Mouse (Mus musculus) hindlimb bud, embryonic 11.5 days (tissue): ENCODE measurements around the gene Stpg1.

Source experiments
- DNase-seq: peaks from one replicate; pipeline ENCODE4 v3.0.0-alpha.2; 2012; ENCODE audit warnings: low read depth, low spot score; ENCODE audit errors: extremely low spot score

The Stpg1 gene

DNA sequence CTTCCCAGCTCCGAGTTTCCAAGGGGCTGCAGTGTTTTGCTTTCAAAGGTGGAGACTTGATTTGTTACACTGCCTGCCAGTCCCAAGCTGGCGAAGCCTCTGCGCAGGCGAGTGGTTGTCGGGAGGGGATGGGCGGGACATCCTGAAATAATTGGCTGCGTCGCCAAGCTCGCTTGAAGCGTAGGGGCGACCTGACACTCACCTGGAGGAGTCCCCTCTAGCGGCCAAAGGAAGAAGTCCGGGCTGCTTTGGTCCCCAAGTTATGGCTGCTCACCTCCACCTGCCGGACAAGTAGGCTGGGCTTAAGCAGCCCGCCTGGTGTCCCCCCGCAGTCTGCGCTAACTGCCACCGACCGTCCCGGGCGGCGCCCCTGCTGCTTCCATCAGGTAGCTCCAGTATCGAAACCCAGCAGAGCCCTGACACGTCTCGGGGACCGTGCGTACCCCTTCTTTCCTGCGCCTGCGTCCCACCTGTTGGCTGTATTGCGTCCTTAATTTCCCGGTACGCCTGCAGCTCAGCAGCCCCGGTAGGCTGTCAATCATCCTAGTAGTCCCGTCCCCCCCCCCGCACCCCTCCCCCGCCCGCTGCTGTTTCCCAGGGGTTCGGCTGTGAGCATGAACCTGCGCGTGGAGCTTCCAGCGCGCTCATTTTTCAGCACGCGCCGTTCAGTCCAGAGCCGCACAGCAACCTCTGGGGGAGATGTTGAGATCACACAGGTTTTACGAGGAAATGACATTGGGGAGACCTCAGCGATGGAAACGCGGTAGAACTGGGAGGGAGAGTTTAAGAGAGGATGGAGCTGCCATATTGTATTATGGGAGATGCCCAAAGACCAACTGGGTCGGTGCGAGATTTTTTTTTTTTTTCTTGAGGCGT is at the start of gene Stpg1, which contains the start of gene Nipal3:
Stpg1 (plus strand) TSS at position 270 of the 876 bp plus-strand sequence.
Nipal3 (minus strand) TSS at position 518 of the 876 bp plus-strand sequence.
- peak; percentile 71 for DNase-seq

DNA sequence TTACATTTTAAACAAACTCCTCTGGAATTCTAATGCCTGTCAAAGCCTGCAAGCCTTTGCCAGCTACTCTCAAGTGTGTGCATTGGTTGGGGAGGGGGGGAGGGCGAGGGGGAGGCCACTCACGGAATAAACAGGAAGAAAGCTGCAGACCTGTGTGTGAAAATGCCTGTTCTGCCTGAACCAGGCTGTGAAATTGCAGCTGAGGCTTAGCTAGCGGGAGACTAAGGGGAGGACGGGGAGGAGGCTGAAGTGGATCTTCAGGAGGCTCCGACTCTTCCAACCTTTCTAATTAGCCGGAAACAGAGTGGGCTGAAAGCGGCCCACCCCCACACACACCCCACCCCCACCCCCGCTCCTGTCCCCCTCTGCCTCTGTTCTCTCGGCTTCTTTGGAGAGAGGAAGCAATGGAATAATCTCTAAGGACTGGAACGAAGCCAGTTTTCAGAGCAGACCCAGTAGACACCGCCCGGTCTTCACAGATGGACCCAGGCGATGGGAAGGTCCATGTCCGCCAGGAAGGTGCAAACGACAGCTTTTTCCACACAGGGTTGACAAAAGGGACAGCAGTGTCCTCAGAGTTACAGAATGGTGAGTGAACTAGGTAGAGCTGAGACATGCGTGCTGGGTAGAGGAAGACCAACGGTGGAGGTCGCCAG is 43.1 kb upstream of the Stpg1 start:
- no peak for DNase-seq

DNA sequence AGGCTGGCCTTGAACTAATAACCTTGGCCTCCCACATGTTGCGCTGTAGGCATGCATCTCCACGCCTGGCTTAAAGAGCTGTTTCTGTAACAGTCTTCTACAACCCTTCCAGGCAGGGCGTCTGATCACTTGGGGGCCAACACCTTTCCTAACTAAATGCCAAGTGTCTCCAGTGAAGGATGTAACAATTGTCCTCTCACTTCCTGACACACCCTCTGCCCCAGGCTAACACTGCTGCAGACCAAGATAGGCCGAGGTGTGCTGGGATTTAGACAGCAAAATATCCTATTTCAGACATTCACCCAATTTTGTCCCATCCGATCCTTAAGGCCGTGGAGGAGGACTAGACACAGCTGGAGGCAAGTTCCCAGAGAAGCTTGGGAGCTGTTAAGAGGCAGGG is 41.4 kb upstream of the Stpg1 start:
- DNase-seq = no peak

DNA sequence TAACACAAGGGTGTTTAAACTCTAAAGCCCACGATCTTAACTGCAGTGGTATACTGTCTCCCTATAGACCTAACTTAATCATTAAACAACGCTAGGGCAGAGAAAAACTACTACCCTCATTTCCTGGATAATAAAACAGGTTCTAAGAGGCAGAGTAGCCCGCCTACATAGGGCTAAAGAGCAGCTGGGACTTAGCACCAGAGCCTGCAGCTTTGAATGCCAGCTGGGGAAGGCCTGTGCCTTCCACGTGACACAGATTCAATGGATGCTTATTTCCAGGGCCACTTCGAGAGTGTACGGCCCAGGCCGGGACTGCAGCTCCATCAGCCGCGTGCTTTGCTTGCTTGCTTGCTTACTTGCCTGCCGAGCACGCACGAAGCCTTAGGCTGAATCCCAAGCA is 41.0 kb upstream of the Stpg1 start:
- no peak for DNase-seq

DNA sequence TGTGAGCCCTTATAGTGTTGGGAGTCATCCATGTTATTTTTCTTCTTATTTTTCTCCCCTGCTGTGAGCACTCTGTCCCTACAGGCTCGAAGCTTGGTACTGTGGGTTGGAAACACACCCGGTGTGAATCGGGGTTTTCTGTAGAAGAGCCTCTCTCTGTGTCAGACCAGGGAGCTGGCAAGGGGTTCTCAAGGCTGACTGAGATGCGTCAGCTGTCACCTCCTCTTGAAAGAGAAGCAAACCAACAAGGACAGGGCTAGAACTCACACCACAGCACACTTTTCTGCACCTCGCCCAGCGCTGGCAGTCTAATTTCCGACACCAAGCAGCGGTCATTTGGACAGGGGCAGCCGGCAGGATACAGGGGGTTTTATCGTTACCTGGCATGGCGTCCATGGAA is 31.2 kb upstream of the Stpg1 start:
- DNase-seq = no peak

DNA sequence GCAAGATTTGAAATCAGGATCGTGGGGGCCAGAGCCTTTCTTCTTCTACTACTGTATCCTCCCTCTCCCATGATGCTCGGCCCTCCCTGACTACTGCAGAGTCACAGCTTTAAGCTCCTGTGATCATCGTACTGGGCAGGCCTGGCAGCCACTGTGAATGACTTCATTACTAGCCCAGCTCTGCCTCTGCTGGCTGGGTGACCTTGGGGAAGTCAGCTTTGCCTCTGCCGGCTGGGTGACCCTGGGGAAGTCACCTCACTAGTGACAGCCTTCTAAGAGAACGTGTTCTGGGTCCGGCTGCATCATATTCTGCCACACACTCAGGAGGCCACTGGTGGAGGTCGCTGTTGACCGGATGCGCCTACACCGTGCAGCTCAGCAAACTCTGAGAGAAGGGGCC is 16.7 kb upstream of the Stpg1 start:
- DNase-seq = no peak

DNA sequence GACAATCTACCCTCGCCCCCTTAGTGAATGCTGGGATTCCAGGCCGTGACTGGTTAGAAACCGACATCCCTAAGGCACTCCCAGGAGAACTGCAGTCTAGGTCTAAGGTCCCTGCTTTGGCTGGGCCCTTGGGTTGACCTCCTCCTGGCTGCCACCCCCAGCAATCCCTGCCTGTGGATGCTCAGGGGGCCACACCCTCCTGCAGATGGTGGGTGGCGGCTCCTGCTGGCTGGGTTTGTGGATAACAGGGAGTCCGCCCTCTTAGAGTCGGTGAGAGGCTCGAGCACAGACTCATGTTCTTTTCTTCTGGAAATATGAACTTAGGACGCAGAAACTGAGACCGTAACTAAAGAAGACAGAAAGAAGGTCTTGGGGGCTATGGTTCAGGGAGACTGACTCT is 14.2 kb upstream of the Stpg1 start:
- no peak for DNase-seq

DNA sequence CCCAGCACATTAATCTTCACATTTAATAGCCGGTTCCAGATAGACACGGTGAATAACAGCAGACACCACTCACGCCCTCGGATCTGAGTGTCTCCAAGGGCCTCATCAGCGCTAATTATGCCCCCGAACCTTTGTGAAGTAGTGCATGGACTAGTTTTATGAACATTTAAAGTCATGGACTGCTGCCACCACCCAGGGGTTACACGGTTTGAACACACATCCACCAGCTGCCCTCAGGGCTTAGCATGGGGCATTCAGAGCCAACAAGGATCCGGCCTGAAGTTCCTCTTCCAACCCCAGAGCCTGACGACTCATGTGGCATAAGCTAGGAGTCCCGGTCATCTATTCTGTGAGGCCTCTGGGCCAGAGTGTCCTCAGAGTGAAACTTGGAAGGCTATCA is 9.5 kb upstream of the Stpg1 start:
- DNase-seq = no peak

DNA sequence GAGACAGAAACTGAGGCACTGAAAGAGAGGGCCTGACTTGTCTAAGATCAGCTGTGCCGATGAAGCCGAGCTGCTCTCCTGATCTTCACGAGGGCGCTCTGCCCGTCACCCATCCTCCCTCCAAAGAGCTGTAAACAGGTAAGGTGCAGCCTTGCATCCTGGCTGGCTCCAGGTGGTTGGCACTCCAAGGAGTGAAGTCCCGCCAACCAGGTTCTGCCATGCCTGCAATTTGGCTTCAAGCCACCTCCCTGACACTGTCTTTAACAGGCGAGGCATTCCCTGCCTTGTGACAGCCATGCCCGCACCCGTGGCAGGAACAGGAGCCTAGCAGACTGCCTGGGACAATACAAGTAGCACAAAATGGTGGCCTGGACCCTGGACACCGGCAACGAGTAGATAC is 8.2 kb upstream of the Stpg1 start:
- DNase-seq = no peak

DNA sequence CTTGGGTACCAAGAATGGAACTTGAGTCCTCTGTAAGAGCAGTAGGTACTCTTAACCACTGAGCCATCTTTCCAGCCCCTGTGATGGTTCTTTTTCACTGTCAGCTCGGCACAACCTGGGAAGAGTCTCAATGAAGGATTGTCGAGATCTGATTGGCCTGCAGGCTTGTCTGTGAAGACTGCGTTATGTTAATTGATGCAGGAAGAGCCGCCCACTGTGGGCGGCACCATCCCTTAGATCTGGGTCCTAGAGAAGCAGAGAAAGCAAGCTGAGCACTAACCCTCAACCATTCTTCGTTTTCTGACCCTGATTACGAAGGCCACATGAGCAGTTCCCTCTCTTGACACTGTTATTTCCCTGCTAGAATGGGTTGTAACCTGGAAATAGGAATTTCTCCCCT is 5.3 kb upstream of the Stpg1 start:
- DNase-seq = no peak

DNA sequence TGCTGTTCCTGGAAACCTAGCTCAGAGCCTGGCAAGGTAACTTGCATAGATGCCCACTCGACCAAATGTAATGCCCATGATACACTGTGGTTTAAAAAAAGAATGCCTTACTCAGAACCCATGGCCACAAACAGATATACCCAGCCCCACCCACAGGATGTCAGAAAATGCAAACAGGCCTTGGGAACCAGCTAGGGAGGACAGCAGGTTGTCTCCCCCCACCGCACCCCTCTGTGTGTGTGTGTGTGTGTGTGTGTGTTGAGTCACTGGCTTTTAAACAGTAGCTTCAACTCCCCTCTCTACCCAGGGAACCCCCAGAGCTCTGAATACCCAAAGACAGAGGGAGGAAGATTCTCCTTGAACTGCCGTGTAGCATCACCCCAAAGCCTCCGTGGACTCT is 1.3 kb upstream of the Stpg1 start:
- no peak for DNase-seq

DNA sequence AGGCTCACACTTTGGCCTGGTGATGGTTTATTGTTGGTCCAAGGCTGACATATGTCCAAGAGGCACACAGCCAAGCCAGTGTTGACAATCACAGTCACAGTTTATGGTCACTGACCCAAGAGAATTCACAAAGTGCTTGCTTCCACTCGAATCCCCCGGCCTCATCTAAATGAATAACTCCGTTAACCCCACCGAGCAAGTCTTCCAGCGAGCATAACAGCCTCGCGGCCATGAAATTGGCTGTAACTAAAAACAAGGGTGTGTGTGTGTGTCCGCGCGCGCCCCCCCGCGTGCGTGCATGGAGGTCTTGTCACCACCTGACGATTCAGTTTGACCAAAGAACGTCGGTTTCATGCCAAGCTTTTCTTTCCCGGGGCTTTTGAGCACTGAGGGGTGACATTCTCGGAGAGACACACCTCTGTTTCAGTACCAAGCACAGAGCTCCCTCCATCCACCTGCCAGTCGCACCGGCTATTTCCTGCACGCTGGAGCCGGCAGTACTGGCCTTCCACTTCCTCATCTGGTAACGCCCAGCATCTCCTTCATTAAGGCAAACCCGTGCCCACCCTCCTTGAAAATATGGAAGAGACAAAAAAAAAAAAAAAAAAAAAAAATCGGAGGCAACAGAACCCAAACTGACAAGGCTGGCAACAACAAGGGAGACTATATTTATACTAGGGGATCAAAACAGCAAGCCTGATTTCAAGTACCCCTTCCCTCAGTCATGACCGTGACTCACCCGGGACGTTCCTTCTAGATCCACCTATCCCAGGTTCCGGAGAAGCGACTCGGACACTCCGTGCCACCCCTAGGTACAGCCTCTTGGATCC is 684 bp upstream of the Stpg1 start:
- no peak for DNase-seq

DNA sequence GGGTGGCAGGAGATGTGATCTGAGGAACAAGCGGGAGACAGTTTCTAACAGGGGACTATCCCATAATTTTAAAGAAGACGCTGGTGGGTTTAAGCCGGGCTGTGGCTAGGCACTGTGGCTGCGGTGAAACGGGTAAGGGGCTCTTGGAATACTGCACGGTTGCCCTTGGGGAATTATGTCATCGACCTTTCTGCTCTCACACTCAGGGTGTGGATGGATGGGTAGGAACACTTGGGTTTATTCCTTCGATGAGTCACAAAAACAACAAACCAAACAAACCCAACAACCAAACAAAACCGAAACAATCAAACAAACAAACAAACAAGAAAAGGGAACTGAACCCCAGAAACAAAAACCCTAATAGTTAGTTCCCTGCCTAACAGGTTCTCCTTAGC is 804 bp downstream of the Stpg1 start:
- DNase-seq = no peak

DNA sequence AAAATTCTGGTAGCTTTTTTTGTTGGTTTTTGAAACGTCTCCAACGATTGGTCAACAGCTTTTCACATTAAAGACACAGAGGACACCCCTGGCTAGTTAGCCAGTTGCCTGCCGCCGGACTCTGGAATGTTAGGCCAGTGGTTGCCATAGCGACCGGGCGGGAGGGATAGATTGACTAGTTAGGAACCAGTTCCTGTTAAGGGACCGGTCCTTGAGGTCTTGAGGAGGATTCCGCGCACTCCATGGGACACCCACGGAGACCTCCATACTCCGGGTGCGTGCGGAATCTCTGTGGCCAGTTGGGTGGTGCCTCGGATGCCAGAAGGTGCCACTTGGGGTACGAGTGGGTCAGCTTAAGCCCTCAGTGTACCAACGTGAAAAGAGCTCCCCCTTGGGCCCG is 1.2 kb downstream of the Stpg1 start:
- peak; percentile 26 for DNase-seq

DNA sequence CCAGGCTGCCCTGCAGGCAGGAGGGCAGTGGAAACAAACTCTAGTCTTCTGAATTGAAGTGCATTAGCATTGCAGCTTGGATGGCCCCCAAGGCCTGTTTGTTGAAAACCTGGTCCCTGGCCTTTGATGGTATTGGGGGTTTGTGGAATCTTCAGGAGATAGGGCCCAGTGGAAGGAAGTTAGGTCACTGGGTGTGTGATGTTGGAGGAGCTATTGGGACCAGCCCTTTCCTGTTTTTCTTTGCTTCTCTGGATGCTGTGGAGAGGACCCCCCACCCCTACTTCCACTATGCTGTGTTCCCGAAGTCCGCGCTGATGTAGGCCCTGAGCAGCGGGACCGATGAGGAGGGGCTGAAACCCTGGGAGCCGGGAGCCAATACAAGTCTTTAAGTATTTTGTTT is 3.5 kb downstream of the Stpg1 start:
- DNase-seq = no peak

DNA sequence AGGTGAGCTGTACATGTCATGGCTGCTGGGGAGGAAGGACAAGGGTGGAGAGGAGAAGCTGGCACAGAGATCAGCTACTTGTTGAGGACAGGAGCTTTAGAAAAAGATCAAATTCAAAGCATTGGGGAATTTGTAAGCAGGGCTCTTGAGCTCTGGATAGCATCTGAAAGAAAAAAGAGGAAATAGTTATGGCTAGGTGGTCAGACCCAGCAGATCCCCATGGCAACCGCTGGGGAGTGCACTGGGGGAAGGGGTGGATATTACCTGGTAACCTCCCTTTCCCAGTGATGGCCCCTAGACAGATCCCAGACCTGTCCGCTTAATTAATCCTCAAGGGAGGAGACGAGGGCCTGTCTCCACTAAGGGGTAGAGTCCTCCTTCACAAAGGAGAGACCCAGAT is 5.2 kb downstream of the Stpg1 start:
- no peak for DNase-seq

DNA sequence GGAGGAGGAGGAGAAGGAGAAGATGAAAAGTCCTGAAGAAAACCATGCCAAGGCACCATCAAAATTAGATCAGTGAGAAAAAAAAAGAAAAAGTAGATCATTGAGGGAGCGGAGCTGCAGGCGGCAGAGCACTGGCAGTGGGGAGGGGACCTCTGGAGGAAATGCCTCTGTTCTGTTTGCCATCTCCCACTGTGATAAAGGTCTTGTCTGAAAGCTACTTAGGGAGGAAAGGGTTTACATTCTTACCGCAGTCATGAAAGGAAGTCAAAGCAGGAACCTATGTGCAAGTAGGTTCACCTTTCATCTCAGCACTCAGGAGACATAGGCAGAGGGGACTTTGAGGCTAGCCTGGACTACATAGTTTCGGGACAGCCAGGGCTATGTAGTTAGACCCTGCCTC is 7.0 kb downstream of the Stpg1 start:
- DNase-seq = no peak

DNA sequence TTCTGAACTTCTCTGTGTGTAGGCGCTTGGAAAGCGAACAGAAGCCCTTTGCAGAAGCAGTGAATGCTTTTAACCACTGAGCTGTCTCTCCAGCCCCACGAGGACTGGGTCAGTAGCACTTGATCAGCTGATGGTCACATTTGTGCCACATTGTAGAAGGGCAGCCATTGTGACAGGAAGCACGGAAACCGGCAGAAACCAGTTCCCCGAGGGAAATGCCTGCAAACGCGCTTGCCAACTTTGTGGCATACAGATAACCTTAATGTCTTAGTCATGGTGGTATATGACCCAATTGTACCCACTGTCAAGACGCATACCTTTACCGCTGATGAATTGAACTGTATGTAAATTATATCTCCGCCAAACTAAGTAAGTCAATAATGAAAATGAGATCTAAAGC is 11.2 kb downstream of the Stpg1 start:
- no peak for DNase-seq

DNA sequence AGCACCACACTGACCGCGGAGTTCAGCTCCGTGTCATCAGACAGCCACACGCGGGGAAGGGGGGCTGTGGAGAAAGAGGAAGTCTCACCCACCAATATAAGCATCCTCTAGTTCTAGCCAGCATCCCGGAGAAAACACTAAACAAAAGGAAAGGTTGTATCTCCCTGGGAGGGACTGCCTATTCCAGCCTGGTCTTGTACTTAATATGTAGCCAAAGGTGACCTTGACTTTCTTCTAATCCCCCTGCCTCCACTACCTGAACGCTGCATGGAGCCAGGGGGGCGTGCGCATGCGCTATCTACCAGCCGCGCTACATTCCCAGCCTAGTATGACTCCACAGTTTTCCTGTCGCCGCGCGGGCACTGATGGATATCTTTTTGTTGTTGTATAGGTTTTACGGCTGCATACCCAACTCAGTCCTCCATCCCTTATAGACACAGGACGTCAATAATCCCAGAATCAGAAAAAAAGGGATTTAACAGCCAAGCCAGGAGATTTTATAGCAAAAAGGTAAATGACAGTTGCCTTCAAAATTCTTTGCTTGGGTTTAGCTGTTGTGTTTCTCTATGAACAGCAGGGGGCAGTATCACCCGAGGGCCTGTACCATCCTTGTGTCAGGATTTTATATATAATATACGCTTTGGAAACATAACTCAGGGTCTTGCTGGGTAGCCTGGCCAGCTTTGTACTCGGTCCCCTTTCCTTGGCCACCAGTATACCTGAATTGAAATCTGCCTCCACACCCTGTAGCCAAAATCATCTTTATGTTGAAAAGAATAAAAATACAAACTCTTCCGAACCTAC is 13.2 kb downstream of the Stpg1 start:
- DNase-seq = peak; percentile 57

DNA sequence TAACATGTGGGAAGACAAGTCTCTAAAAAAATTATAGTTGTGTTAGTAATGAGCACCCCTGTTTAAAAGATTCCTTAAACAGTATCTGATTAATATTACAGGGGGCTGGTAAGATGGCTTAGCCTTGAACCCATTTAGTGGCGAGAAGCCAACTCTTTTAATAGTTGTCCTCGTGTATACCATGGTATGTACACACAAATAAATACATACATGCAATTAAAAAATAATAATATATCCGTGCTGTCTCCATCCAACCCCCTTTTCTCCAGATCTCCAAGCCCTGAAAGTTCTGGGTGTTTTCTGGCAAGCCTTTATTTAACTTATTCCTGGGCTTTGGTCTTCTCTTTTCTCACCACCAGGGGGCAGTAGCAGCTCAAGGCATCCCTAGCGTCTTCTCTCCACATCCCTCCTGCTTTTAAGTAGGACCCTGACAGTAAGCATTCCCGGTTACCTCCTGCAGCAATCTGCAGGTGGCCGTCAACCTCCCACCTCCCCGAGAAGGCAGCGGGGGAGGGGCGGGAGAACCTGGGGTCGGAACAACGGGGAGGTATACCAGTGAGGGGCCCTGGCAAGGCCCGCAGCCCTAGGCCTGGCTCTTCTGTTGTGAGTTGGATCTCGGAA is 13.9 kb downstream of the Stpg1 start:
- peak; percentile 85 for DNase-seq
